Mouse (Mus musculus): ENCODE results near the gene Malrd1. TPM values are rescaled to one million over a fixed set of nuclear protein-coding genes. Genes with fewer than 3 reads are reported as not detected.
A peak's percentile ranks its signal among the peaks of the same experiment; 100 is the strongest.

The Malrd1 gene
- polyA plus RNA-seq (2015; fragmentation: Nextera tagmentation; extraction: Ambion mirVana): 0.19 and 0.22 TPM in 2 replicates

- ATAC-seq (ENCODE audit: insufficient read depth, low FRiP score, low read depth): no peak
- WGBS: 76% methylated on average over 2 of the region's 2 CpGs
- H3K27ac ChIP-seq: no peak within 1 kb of the TSS
Observed at GRCm38 (mm10) chr2:15526241-15526924, at the start of gene Malrd1. Gene Malrd1 (plus strand): TSS chr2:15526479.

DNA sequence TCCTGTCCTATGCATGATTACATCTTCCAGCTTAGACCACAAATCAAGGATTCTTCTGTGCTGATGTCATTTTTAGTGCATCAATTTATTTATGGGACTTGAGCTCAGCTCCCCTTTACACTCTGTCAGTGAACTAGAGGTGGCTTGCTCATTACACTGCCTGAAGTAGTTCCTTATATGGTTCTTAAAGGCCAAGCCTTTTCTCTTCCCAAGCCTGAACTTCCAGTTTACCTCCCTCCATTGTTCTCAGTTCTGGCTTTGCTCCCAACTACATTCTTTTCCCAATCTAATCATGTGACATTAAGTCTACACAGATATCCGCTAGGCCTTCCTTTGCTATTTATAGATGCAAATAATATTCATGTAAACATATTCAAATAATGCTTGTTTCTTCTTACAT lies 12.4 kb downstream of the Malrd1 start:
- H3K27me3 ChIP-seq (replicated peaks): no peaks in the 10 kb centered on the region
- no peak for ATAC-seq (ENCODE audit: insufficient read depth, low FRiP score, low read depth)
- H3K9me3 ChIP-seq: no peaks in the 10 kb centered on the region
- 63% methylated on average over 1 of the region's 1 CpGs for WGBS
- H3K4me3 ChIP-seq (replicated peaks): no peak overlapping the region
- no peak overlapping the region for H3K4me2 ChIP-seq
- H3K4me1 ChIP-seq: no peaks in the 10 kb centered on the region
- no peak overlapping the region for H3K9ac ChIP-seq
- no peaks in the 10 kb centered on the region for H3K36me3 ChIP-seq
- H3K27ac ChIP-seq: no peak overlapping the region

More at GRCm38 (mm10) chr2:15526241-15526924, at the start of gene Malrd1:
- H3K27me3 ChIP-seq (replicated peaks): no peaks in the 10 kb centered on the region
- no peaks in the 10 kb centered on the region for H3K4me1 ChIP-seq
- no peak within 1 kb of the TSS for H3K4me3 ChIP-seq (replicated peaks)
- no peaks in the 10 kb centered on the region for H3K9me3 ChIP-seq
- no peak within 1 kb of the TSS for H3K9ac ChIP-seq
- no peaks in the 10 kb centered on the region for H3K36me3 ChIP-seq
- no peak within 1 kb of the TSS for H3K4me2 ChIP-seq

DNA sequence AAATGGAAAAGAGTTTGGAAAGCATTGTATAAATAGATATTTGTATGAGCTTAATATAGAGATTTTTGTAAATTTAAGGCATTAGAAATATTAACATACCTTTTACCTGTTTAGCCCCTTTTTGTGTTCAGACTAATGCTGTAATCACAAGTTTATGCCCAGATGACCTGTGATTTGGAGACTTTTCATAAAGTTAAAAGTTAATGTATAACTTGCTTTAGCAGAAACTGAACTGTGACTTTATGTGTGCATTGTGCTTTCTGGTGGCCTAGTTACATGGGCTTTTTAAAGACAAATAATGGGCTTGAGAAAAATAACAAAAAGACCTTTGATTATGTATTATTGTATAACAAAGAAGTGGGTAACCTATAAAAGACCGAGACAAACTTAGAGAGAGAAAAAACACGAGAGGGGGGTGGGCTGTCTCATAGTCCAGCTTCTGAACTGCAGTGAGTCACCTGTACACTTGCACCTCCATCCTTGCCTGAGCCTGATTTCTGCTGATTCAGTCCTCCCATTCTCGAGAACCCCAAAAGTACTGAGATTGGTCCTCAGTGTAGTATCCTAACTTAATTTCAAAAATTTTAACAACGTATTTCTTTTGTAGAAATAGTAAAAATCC lies 87.2 kb downstream of the Malrd1 start:
- Histone ChIP-seq H3K4me3 (replicated peaks) (no peak overlapping the region), H3K27me3 (replicated peaks) (no peaks in the 10 kb centered on the region), H3K4me2 (no peak overlapping the region), H3K4me1 (no peaks in the 10 kb centered on the region), H3K36me3 (no peaks in the 10 kb centered on the region), H3K9me3 (no peaks in the 10 kb centered on the region), H3K9ac (no peak overlapping the region), H3K27ac (no peak overlapping the region)
- ATAC-seq (ENCODE audit: insufficient read depth, low FRiP score, low read depth): peak; percentile 50
- 49% methylated on average over 4 of the region's 4 CpGs for WGBS

GRCm38 (mm10) chr2:15614026-15614425 lies 87.7 kb downstream of the Malrd1 start:
- no peak for ATAC-seq (ENCODE audit: insufficient read depth, low FRiP score, low read depth)
- Histone ChIP-seq H3K9ac (no peak overlapping the region), H3K36me3 (no peaks in the 10 kb centered on the region), H3K27me3 (replicated peaks) (no peaks in the 10 kb centered on the region), H3K27ac (no peak overlapping the region), H3K4me3 (replicated peaks) (no peak overlapping the region), H3K4me1 (no peaks in the 10 kb centered on the region), H3K9me3 (no peaks in the 10 kb centered on the region), H3K4me2 (no peak overlapping the region)
- 67% methylated on average over 5 of the region's 5 CpGs for WGBS

DNA sequence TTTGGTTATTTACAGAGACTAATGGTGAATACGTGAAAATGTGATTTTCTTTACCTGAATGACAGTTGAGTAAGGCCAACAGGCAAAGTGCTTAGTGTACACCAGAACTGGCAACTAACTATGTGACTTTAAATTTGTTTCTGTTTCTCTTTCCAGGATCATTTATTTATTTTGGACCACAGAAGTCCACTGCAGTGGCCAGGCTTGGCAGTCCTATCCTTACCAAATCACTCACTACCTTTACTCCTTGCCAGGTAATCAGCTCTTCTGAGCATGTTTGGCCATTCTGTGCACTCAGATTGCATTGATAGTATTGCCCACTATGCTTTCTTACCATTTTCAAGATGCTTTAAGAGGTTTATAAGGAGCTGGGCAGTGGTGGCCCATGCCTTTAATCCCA lies 109.5 kb downstream of the Malrd1 start:
- no peak overlapping the region for H3K4me2 ChIP-seq
- no peaks in the 10 kb centered on the region for H3K36me3 ChIP-seq
- WGBS: 84% methylated on average over 1 of the region's 1 CpGs
- H3K4me1 ChIP-seq: no peaks in the 10 kb centered on the region
- H3K9me3 ChIP-seq: no peaks in the 10 kb centered on the region
- no peak overlapping the region for H3K27ac ChIP-seq
- no peak overlapping the region for H3K9ac ChIP-seq
- H3K4me3 ChIP-seq (replicated peaks): no peak overlapping the region
- no peak for ATAC-seq (ENCODE audit: insufficient read depth, low FRiP score, low read depth)
- H3K27me3 ChIP-seq (replicated peaks): no peaks in the 10 kb centered on the region

GRCm38 (mm10) chr2:15643864-15644263 lies 117.6 kb downstream of the Malrd1 start:
- H3K4me1 ChIP-seq: no peaks in the 10 kb centered on the region
- no peak overlapping the region for H3K27ac ChIP-seq
- H3K4me2 ChIP-seq: no peak overlapping the region
- H3K9me3 ChIP-seq: no peaks in the 10 kb centered on the region
- no peak overlapping the region for H3K4me3 ChIP-seq (replicated peaks)
- no peaks in the 10 kb centered on the region for H3K36me3 ChIP-seq
- H3K9ac ChIP-seq: no peak overlapping the region
- 80% methylated on average over 1 of the region's 1 CpGs for WGBS
- H3K27me3 ChIP-seq (replicated peaks): no peaks in the 10 kb centered on the region
- no peak for ATAC-seq (ENCODE audit: insufficient read depth, low FRiP score, low read depth)

GRCm38 (mm10) chr2:15656388-15656787 lies 130.1 kb downstream of the Malrd1 start:
- Histone ChIP-seq H3K9ac (no peak overlapping the region), H3K4me2 (no peak overlapping the region), H3K36me3 (no peaks in the 10 kb centered on the region), H3K4me3 (replicated peaks) (no peak overlapping the region), H3K27ac (no peak overlapping the region), H3K27me3 (replicated peaks) (no peaks in the 10 kb centered on the region), H3K4me1 (no peaks in the 10 kb centered on the region), H3K9me3 (no peaks in the 10 kb centered on the region)
- 67% methylated on average over 1 of the region's 1 CpGs for WGBS
- no peak for ATAC-seq (ENCODE audit: insufficient read depth, low FRiP score, low read depth)

- Histone ChIP-seq H3K4me1 (no peaks in the 10 kb centered on the region), H3K36me3 (no peaks in the 10 kb centered on the region), H3K9ac (no peak overlapping the region), H3K27me3 (replicated peaks) (no peaks in the 10 kb centered on the region), H3K4me2 (no peak overlapping the region), H3K4me3 (replicated peaks) (no peak overlapping the region), H3K9me3 (no peaks in the 10 kb centered on the region), H3K27ac (no peak overlapping the region)
- 67% methylated on average over 3 of the region's 3 CpGs for WGBS
- no peak for ATAC-seq (ENCODE audit: insufficient read depth, low FRiP score, low read depth)
Observed at GRCm38 (mm10) chr2:15702977-15703376, 176.7 kb downstream of the Malrd1 start.

DNA sequence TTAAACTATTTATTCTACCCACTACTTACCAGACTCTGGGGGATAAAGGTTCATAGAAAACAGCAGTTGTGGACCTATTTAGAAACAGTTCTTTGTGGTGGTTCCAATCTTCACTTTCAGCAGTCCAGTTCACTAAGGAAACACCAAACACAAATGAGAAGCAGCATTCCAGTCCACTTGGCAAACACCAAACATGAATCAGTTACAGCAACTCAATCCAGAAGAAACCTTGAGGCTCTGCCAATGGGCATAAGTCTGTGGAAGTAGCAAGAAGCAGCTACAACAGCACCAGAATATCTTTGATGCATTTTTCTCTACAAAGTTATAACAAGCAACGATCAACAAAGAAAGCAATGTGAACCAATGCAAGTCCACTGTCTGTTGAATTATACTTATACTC lies 214.7 kb downstream of the Malrd1 start:
- Histone ChIP-seq H3K27ac (no peak overlapping the region), H3K9ac (no peak overlapping the region), H3K4me3 (replicated peaks) (no peak overlapping the region), H3K4me2 (no peak overlapping the region), H3K4me1 (no peaks in the 10 kb centered on the region), H3K27me3 (replicated peaks) (no peaks in the 10 kb centered on the region), H3K9me3 (no peaks in the 10 kb centered on the region), H3K36me3 (no peaks in the 10 kb centered on the region)
- no peak for ATAC-seq (ENCODE audit: insufficient read depth, low FRiP score, low read depth)
- WGBS: 88% methylated on average over 1 of the region's 1 CpGs

DNA sequence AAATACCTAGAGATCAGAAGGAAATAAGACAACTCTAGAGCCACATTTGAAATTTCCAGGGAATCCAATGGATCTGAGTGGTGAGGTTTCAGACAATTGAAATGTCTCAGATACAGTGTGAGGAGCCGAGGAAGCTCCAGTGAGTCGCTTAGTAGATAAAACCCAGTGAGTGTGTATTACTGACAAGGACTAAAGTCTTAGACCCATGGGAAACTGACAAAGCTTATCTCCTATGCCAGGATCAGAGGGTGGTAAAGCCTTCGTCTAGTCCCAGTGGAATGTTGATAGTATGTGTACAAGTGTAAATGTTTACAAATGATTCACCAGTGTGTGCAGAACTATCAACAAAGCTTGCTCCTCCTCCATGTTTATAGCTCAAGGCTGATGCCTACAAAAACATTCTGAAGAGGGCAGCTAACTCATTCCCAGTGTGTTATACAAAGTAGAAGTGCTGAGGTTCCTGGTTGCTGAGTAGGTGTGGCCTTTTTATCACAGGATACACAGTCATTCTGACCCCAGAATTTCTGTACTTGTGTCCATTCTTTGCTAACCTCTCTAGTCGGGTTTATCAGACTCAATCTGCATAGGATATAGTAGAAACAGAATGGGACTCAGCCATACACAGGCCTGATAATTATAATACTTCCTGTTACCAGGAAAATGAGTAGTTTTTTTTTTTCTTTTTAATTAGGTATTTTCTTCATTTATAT lies 218.9 kb downstream of the Malrd1 start:
- ATAC-seq (ENCODE audit: insufficient read depth, low FRiP score, low read depth): no peak
- H3K27me3 ChIP-seq (replicated peaks): no peaks in the 10 kb centered on the region
- no peak overlapping the region for H3K27ac ChIP-seq
- H3K4me3 ChIP-seq (replicated peaks): no peak overlapping the region
- H3K9me3 ChIP-seq: no peaks in the 10 kb centered on the region
- H3K9ac ChIP-seq: no peak overlapping the region
- no peaks in the 10 kb centered on the region for H3K4me1 ChIP-seq
- H3K36me3 ChIP-seq: no peaks in the 10 kb centered on the region
- WGBS: 43% methylated on average over 4 of the region's 4 CpGs
- H3K4me2 ChIP-seq: no peak overlapping the region

- Histone ChIP-seq H3K27me3 (replicated peaks) (no peaks in the 10 kb centered on the region), H3K4me1 (no peaks in the 10 kb centered on the region), H3K4me3 (replicated peaks) (no peak overlapping the region), H3K27ac (no peak overlapping the region), H3K4me2 (no peak overlapping the region), H3K9ac (no peak overlapping the region), H3K9me3 (no peaks in the 10 kb centered on the region), H3K36me3 (no peaks in the 10 kb centered on the region)
- ATAC-seq (ENCODE audit: insufficient read depth, low FRiP score, low read depth): no peak
- WGBS: 84% methylated on average over 2 of the region's 2 CpGs
Observed at GRCm38 (mm10) chr2:15784818-15785217, 258.5 kb downstream of the Malrd1 start.

GRCm38 (mm10) chr2:15815724-15816123 lies 289.4 kb downstream of the Malrd1 start:
- no peak for ATAC-seq (ENCODE audit: insufficient read depth, low FRiP score, low read depth)
- Histone ChIP-seq H3K9ac (no peak overlapping the region), H3K9me3 (no peaks in the 10 kb centered on the region), H3K36me3 (no peaks in the 10 kb centered on the region), H3K27me3 (replicated peaks) (no peaks in the 10 kb centered on the region), H3K4me2 (no peak overlapping the region), H3K27ac (no peak overlapping the region), H3K4me1 (no peaks in the 10 kb centered on the region), H3K4me3 (replicated peaks) (no peak overlapping the region)
- 38% methylated on average over 1 of the region's 1 CpGs for WGBS

All from stomach, embryonic 15.5 days (tissue).